Mouse (Mus musculus) heart, embryonic 15.5 days (tissue): ENCODE measurements around the gene Prelp. TPM values are rescaled to one million over a fixed set of nuclear protein-coding genes. Genes with fewer than 3 reads are reported as not detected.

Experiments used
- ATAC-seq: fragments of 200-750 bp; cut with Nextera tagmentation; replicated peaks from 2 replicates; pipeline ENCODE4 v1.8.0; 2017; ENCODE audit warnings: low read depth, moderate TSS enrichment; ENCODE audit not compliant: insufficient number of reproducible peaks, insufficient read depth, low FRiP score
- H3K27ac ChIP-seq: fragments of 300-500 bp; sonication (generic); 2 replicates; pipeline ENCODE4 v1.5.1; 2015; ENCODE audit warnings: mild to moderate bottlenecking, inconsistent platforms
- H3K27me3 ChIP-seq: fragments of 300-500 bp; sonication (generic); 2 replicates; pipeline ENCODE4 v1.6.1; 2015; ENCODE audit warnings: inconsistent platforms
- H3K36me3 ChIP-seq: fragments of 300-500 bp; sonication (generic); 2 replicates; pipeline ENCODE4 v1.6.1; 2015; ENCODE audit warnings: mild to moderate bottlenecking, inconsistent platforms
- H3K4me1 ChIP-seq: fragments of 300-500 bp; sonication (generic); replicated peaks from 2 replicates; pipeline ENCODE4 v1.6.1; 2015; ENCODE audit warnings: inconsistent platforms
- H3K4me2 ChIP-seq: fragments of 300-500 bp; sonication (generic); 2 replicates; pipeline ENCODE4 v1.6.1; 2015; ENCODE audit warnings: inconsistent platforms, mild to moderate bottlenecking, moderate library complexity
- H3K4me3 ChIP-seq: fragments of 300-500 bp; sonication (generic); 2 replicates; pipeline ENCODE4 v1.5.1; 2015; ENCODE audit warnings: mild to moderate bottlenecking, inconsistent platforms
- H3K9ac ChIP-seq: fragments of 300-500 bp; sonication (generic); 2 replicates; pipeline ENCODE4 v1.6.1; 2015; ENCODE audit warnings: mild to moderate bottlenecking, inconsistent platforms
- H3K9me3 ChIP-seq: fragments of 300-500 bp; sonication (generic); replicated peaks from 2 replicates; pipeline ENCODE4 v1.6.1; 2016; ENCODE audit warnings: inconsistent platforms
- WGBS: fragments of 180-500 bp; shearing (Covaris S2); methylation state at CpG from one replicate; pipeline ENCODE4 v1.1.7; 2015; ENCODE audit warnings: mixed read lengths; 5-methylcytosine and 5-hydroxymethylcytosine counted together
- polyA plus RNA-seq: library from polyadenylated mRNA; unstranded; fragments of >200 nt; fragmentation: Nextera tagmentation; extraction: Ambion mirVana; gene quantifications from 2 replicates; pipeline ENCODE4 v1.2.1, GENCODE M21; 2015

The Prelp gene
- polyA plus RNA-seq, 1 experiment from 2014 or later, result 4.0 TPM

DNA sequence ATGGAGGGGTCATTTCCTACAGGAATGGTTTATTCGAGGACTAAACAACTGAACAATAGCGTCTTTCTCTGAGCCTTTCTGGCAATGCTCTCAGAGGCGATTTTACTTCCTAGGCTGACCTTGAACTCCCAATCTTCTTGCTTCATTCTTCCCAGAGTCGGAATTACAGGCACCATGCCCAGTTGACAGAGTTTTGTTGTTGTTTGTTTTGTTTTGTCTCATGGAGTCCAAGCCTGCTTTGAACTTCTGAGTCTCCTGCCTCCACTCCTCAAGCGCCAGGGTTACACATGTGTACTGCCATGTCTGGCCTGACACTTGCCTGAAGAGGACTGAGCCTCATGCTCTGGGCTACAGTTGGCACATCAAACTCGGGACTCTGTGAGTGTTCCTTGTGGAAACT, 8.2 kb downstream of the Prelp start:
- Histone ChIP-seq H3K27me3 (0 out of 2 replicates have a peak, but pooled peaks cover 7% of the 10 kb centered on the region), H3K4me2 (no peak overlapping the region), H3K4me1 (peaks cover 36% of the 10 kb centered on the region), H3K36me3 (no peaks in the 10 kb centered on the region), H3K9me3 (no peaks in the 10 kb centered on the region), H3K9ac (no peak overlapping the region), H3K4me3 (no peak overlapping the region), H3K27ac (no peak overlapping the region)
- 76% methylated on average over 6 of the region's 6 CpGs for WGBS
- ATAC-seq, result no peak

DNA sequence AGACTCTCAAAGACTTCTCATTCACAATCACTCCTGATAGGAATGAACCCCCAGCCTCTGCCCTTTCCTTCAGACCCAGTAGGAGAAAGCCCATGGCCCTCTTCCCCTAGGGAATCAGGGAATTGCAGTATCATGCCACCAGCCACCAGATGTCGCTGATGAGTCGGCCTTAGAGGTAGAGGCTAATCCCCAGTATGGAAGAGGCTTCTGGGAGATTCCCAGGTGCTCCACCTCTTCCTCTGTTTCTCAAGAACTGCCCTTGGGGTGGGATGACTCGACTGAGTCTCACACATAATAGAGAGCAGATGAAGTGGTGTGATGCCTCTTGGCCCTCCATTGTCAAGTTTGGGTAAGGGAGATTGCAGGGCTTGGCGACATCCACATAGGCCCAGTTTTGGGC, 9.8 kb downstream of the Prelp start:
- H3K4me3 ChIP-seq, result no peak overlapping the region
- no peaks in the 10 kb centered on the region for H3K9me3 ChIP-seq
- H3K4me1 ChIP-seq, result peaks cover 35% of the 10 kb centered on the region
- H3K27me3 ChIP-seq, result peaks cover 13% of the 10 kb centered on the region; the same call in 1 of the 2 replicates
- H3K4me2 ChIP-seq, result no peak overlapping the region
- H3K27ac ChIP-seq, result no peak overlapping the region
- H3K36me3 ChIP-seq, result no peaks in the 10 kb centered on the region
- H3K9ac ChIP-seq, result no peak overlapping the region
- WGBS, result 26% methylated on average over 4 of the region's 4 CpGs
- ATAC-seq, result no peak

DNA sequence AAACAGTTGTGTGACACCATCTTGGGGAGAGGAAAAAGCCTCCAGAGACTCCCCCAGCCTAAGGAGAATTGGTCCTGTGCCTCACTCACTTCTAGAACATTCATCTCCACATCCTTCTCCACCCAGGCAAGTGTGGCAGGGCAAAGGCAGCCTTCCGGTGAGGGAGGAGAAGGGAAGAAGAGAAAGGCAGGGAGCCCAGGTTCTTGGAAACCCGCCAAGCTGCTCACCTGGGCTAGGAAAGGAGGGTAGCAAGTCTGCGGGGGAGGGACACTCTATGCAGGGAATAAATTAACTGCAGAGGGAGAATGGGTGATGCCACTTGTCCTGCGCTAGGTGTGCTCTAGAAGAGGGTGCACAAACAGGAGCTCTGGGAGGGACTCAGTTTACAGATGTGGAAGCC, 10.2 kb downstream of the Prelp start:
- Histone ChIP-seq H3K9me3 (no peaks in the 10 kb centered on the region), H3K27me3 (peaks cover 15% of the 10 kb centered on the region; the same call in 1 of the 2 replicates), H3K27ac (no peak overlapping the region), H3K9ac (no peak overlapping the region), H3K4me2 (no peak overlapping the region), H3K36me3 (no peaks in the 10 kb centered on the region), H3K4me3 (no peak overlapping the region), H3K4me1 (peaks cover 30% of the 10 kb centered on the region)
- 61% methylated on average over 4 of the region's 4 CpGs for WGBS
- no peak for ATAC-seq

DNA sequence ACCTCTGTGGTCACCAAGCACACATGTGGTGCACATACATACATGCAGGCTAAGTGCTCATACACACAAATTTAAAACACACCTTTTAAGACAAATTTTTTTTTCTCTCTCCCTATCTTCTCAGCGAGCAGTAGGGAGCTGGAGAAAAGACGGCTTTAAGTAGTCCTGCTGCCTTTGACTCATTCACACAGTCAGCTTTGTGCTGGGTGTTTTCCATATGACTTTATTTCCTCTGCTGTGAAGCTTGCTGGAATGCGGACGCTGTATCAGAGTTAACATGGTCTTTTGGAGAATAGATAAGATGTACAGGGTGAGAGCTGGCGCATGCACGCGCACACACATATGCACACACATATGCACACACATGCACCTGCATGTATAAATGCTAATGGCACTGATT, 11.1 kb downstream of the Prelp start:
- Histone ChIP-seq H3K9ac (no peak overlapping the region), H3K27ac (0 out of 2 replicates have a peak overlapping the region, but pooled peaks have one; percentile 37), H3K4me2 (no peak overlapping the region), H3K36me3 (no peaks in the 10 kb centered on the region), H3K27me3 (peaks cover 17% of the 10 kb centered on the region; the same call in 1 of the 2 replicates), H3K9me3 (no peaks in the 10 kb centered on the region), H3K4me3 (no peak overlapping the region), H3K4me1 (peaks cover 21% of the 10 kb centered on the region)
- WGBS, result 61% methylated on average over 7 of the region's 7 CpGs
- ATAC-seq, result no peak

DNA sequence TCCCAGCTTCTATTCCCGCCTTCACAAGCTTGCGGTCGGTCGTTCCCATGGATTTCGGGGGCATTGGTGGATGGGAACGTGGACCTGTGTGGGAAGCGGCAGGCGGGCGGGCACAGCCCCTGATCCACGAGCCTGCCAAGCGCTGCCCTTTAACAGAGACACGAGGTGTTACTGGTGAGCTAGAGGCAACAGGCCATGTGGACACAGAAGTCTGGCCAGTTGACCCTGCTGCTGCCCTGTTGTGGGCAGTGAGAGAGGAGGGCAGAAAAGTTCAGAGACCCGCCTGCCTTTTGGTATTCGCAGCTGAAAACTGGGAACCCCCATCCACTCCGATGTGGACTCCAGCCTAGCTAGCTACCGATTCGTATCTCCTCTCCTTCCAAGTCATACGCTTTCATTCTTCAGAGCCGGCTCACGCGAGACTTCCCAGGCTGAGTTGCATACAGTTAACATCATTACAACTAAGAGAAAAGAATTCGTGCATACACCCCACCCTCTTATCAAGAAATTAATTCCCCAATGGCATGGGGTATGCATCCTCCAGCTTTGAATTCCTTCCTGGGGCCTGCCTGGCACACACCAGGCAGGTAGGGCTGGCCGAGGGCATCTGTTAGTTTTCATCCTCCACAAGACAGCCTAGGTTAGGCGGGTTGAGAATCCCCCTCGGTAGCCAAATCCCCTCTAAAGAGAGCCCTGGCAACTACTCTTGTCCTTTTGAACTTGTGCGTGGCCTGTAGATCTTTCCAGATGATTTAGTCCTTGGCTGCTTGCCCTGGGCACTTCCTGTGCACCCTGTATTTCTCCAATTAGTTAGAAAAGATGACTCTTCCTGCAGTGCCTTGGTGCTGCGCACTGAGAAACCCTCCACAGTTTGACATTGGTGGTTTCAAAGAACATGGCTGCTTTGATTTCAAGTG, 12.3 kb downstream of the Prelp start:
- peak overlapping the region; percentile 93 for H3K4me2 ChIP-seq
- ATAC-seq, result peak; percentile 28; the same call in 1 of the 2 replicates
- WGBS, result 12% methylated on average over 27 of the region's 27 CpGs
- peak overlapping the region; percentile 51 for H3K4me3 ChIP-seq
- H3K9ac ChIP-seq, result peak overlapping the region; percentile 65
- H3K9me3 ChIP-seq, result no peaks in the 10 kb centered on the region
- H3K27ac ChIP-seq, result peak overlapping the region; percentile 73
- H3K4me1 ChIP-seq, result peaks cover 21% of the 10 kb centered on the region
- no peaks in the 10 kb centered on the region for H3K36me3 ChIP-seq
- H3K27me3 ChIP-seq, result peaks cover 17% of the 10 kb centered on the region; the same call in 1 of the 2 replicates

DNA sequence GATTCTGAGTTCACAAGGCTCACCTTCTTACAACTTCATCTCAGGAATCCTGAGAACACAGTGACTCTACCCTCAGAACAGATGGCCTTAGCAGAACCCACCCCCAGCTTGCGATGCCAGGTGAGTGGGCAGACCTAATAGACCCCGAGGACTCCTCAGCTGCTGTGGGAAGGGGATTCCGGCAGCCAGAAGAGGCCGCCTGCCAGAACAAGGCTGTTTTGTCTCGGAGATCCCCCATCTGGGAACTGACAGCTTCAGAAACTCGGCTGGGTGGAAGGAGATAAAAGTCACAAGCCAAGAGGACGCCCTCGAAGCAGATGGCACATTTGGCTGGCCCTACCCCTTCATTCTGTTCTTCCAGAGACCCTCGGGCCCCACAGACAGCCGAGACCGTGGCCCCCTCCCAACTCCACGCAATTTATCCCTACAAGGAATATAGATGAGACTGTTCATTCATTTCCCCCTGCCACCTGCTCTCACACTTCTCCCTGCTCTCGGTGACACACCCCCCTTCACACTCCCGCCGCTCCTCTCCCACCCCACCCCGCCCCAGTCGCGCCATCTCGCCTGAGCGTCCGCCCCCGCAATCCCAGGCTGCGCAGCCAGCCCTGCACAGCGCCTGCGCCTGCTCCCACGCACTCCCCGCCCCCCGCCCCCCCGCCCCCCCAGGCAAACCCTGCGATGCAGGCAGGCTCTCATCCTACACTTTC, 13.1 kb downstream of the Prelp start, which contains the start of gene Optc:
Gene Optc (minus strand): TSS at position 51 of the 710 bp plus-strand sequence.
- whole genome bisulfite sequencing, result 4% methylated on average over 30 of the region's 30 CpGs
- H3K27me3 ChIP-seq, result peaks cover 17% of the 10 kb centered on the region; the same call in 1 of the 2 replicates
- peak; percentile 59 for ATAC-seq
- no peaks in the 10 kb centered on the region for H3K9me3 ChIP-seq
- peak within 1 kb of the TSS; percentile 73 for H3K27ac ChIP-seq
- peak within 1 kb of the TSS; percentile 51 for H3K4me3 ChIP-seq
- H3K9ac ChIP-seq, result peak within 1 kb of the TSS; percentile 65
- peak within 1 kb of the TSS; percentile 93 for H3K4me2 ChIP-seq
- peaks cover 21% of the 10 kb centered on the region for H3K4me1 ChIP-seq
- no peaks in the 10 kb centered on the region for H3K36me3 ChIP-seq

DNA sequence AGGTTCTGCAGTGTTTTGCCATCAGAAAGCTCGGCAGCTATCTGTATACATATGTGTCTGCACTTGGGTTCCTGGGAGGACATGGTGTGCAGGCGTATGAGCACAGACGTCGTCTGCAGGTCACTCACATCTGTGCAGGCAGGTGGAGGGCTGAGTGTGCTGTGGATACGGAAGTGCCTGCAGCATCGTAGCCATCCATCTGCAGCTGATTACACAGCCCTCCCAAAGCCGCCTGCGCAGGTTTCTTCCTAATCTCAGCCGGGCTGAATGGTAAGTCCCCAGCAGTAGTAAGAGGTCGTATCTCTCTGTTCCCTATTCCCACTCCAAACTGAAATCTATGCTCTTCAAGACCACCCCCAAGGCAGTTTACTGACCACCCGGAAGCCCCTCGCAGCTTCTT, 14.8 kb downstream of the Prelp start:
- Histone ChIP-seq H3K4me1 (peaks cover 21% of the 10 kb centered on the region), H3K9ac (no peak overlapping the region), H3K4me2 (no peak overlapping the region), H3K27ac (no peak overlapping the region), H3K9me3 (no peaks in the 10 kb centered on the region), H3K36me3 (no peaks in the 10 kb centered on the region), H3K27me3 (peaks cover 14% of the 10 kb centered on the region; the same call in 1 of the 2 replicates), H3K4me3 (no peak overlapping the region)
- 59% methylated on average over 12 of the region's 12 CpGs for WGBS
- ATAC-seq, result no peak

DNA sequence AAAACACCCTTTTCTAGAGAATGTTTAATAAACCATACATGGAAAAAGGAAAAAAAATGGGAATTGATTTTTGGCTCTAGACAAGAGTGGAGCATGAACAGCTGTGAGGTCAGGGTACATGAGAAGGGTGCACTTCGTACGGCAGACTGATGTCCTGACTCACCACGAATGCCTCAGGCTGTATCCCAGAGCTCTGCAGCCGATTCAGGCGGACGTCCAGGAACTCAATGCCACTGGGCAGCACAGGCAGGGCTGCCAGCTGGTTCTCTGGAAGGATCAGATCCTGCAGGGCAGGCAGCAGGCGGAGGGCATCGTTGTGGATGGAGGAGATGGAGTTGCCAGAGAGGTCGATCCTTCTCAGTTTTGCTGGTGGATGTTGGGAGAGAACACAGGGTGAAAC, 20.4 kb downstream of the Prelp start:
- Histone ChIP-seq H3K27me3 (0 out of 2 replicates have a peak, but pooled peaks cover 2% of the 10 kb centered on the region), H3K9me3 (no peaks in the 10 kb centered on the region), H3K9ac (no peak overlapping the region), H3K4me2 (no peak overlapping the region), H3K36me3 (no peaks in the 10 kb centered on the region), H3K27ac (no peak overlapping the region), H3K4me1 (peaks cover 6% of the 10 kb centered on the region), H3K4me3 (no peak overlapping the region)
- 84% methylated on average over 9 of the region's 9 CpGs for WGBS
- no peak for ATAC-seq

DNA sequence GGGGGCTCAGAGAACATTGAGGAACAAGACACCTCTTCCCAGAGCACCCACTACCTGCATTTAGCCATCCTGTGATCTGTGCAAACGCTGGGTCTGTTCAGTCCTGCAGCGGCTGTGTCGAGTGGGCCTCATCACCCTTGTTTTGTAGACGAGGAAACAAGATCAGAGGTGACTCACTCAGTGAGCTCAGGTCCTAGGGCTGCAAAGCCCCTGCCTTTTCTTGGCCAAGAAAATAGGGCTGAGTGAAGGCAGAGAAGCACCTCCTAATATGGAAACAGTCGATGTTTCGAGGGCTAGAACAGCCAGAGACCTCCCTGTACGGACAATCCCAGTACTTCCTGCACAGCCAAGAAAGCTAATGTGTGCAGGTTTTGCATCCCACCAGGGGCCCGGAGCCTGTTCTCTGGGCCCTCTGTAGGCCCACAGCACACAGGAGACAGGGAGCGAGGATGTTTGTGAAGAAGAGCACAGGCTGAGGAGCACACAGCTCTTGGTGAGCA, 22.1 kb downstream of the Prelp start:
- Histone ChIP-seq H3K27ac (no peak overlapping the region), H3K9me3 (no peaks in the 10 kb centered on the region), H3K9ac (no peak overlapping the region), H3K4me3 (no peak overlapping the region), H3K36me3 (no peaks in the 10 kb centered on the region), H3K4me1 (peaks cover 19% of the 10 kb centered on the region), H3K4me2 (no peak overlapping the region), H3K27me3 (no peaks in the 10 kb centered on the region)
- 38% methylated on average over 9 of the region's 9 CpGs for WGBS
- ATAC-seq, result no peak

DNA sequence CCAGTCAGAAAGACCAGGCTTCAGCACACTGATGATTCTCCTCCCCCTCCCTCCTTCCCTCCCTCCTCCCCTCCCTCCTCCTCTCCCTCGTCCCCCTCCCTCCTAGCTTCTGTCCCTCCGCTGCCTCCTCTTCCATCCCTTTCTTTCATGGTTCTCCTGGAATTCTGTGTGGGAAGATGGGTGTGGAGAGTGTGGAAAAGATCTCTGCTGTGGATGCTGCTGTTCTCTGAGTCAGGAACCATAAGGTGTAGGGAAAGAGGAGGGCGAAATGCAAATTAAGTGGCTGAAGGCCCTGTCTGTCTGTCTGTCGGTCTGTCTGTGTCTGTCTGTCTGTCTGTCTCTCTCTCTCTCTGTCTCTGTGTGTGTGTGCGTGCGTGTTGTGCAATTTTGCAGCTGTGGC, 23.9 kb downstream of the Prelp start:
- no peak overlapping the region for H3K4me2 ChIP-seq
- no peak for ATAC-seq
- no peaks in the 10 kb centered on the region for H3K27me3 ChIP-seq
- 66% methylated on average over 6 of the region's 6 CpGs for WGBS
- H3K4me1 ChIP-seq, result peaks cover 33% of the 10 kb centered on the region
- no peak overlapping the region for H3K4me3 ChIP-seq
- H3K36me3 ChIP-seq, result no peaks in the 10 kb centered on the region
- no peak overlapping the region for H3K27ac ChIP-seq
- no peak overlapping the region for H3K9ac ChIP-seq
- H3K9me3 ChIP-seq, result no peaks in the 10 kb centered on the region

DNA sequence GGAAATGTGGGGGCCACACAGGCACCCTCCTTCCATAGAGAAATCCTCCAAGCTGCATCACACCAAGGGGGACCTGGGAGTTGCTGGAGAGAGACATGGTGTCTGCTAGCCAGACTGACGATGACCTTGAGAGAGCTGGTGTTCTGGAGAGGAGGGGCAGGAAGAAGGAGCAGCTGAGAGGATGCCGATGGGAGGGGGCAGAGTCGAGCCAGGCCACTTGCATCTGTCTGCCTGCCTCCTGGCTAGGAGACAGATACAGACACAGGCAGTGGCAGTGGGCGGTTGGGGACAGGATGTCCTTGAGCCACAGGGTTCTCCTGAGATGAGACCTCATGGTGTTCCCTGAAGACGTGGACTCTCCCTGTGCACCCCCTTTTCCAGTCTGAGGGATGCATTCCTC, 29.7 kb downstream of the Prelp start:
- peak overlapping the region; percentile 13; the same call in 1 of the 2 replicates for H3K4me2 ChIP-seq
- H3K9ac ChIP-seq, result no peak overlapping the region
- no peaks in the 10 kb centered on the region for H3K9me3 ChIP-seq
- no peak overlapping the region for H3K4me3 ChIP-seq
- ATAC-seq, result peak; percentile 61; the same call in 1 of the 2 replicates
- no peaks in the 10 kb centered on the region for H3K36me3 ChIP-seq
- no peaks in the 10 kb centered on the region for H3K27me3 ChIP-seq
- peak overlapping the region; percentile 38 for H3K27ac ChIP-seq
- peaks cover 68% of the 10 kb centered on the region for H3K4me1 ChIP-seq
- 5% methylated on average over 5 of the region's 5 CpGs for WGBS
